Mouse (Mus musculus) E14TG2a.4 (cell line): ENCODE results near the gene Akap12.
A peak's percentile ranks its signal among the peaks of the same experiment; 100 is the strongest.

Source experiments
- H3K27me3 ChIP-seq: 2 replicates; pipeline ENCODE4 v1.6.1; 2014; ENCODE audit warnings: low read length, control low read depth; ENCODE audit not compliant: insufficient read depth
- H3K36me3 ChIP-seq: 2 replicates; pipeline ENCODE4 v1.6.1; 2014; ENCODE audit warnings: low read length, control low read depth; ENCODE audit not compliant: insufficient read depth
- H3K4me1 ChIP-seq: replicated peaks from 2 replicates; pipeline ENCODE4 v1.6.1; 2014; ENCODE audit warnings: low read depth, low read length, control low read depth
- H3K4me3 ChIP-seq: replicated peaks from 2 replicates; pipeline ENCODE4 v1.5.1; 2014; ENCODE audit warnings: mild to moderate bottlenecking, low read length
- H3K9me3 ChIP-seq: 2 replicates; pipeline ENCODE4 v1.6.1; 2014; ENCODE audit warnings: low read length, control low read depth
- CTCF ChIP-seq: conservative IDR thresholded peaks from 2 replicates; pipeline ENCODE4 v1.5.1; 2014; ENCODE audit warnings: low read length
- NANOG ChIP-seq: IDR thresholded peaks from 2 replicates; pipeline ENCODE4 v1.6.1; 2014; ENCODE audit warnings: borderline replicate concordance, low read length, mixed read lengths
- POU5F1 ChIP-seq: IDR thresholded peaks from 2 replicates; pipeline ENCODE4 v1.6.1; 2014; ENCODE audit warnings: low read length, borderline replicate concordance

Gene Akap12

DNA sequence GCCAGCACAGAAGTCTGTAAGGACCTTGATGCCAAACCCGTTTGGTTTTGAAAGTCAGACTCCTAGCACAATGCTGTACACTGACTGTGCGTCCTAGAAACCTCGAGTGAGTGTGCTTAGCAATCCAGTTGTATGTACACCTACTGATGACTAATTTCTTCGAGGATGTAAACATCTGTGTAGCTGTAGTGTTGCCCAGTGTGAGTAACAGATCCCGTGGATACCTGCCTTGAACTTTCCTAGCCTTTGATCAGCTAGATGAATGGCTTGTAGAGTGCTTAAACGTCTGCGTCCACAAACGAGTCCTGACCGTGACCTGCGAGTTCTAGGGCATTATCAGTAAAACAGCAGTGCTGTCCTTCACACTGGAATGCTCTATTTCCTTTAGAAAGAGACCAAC, 122.9 kb downstream of the Akap12 start:
- no peak for TF ChIP-seq POU5F1
- TF ChIP-seq CTCF = no peak
- no peak for TF ChIP-seq NANOG
- no peaks in the 10 kb centered on the region for H3K9me3 ChIP-seq
- H3K4me1 ChIP-seq = peaks cover 67% of the 10 kb centered on the region
- no peaks in the 10 kb centered on the region for H3K27me3 ChIP-seq
- peak overlapping the region; percentile 90 for H3K4me3 ChIP-seq
- peaks cover 58% of the 10 kb centered on the region for H3K36me3 ChIP-seq

- H3K36me3 ChIP-seq = peaks cover 64% of the 10 kb centered on the region
- H3K9me3 ChIP-seq = no peaks in the 10 kb centered on the region
- H3K27me3 ChIP-seq = no peaks in the 10 kb centered on the region
- peak overlapping the region; percentile 90 for H3K4me3 ChIP-seq
- peaks cover 68% of the 10 kb centered on the region for H3K4me1 ChIP-seq
- TF ChIP-seq CTCF (no peak), NANOG (no peak), POU5F1 (no peak)
Measured at GRCm38 (mm10) chr10:4389461-4390112, 123.4 kb downstream of the Akap12 start.

DNA sequence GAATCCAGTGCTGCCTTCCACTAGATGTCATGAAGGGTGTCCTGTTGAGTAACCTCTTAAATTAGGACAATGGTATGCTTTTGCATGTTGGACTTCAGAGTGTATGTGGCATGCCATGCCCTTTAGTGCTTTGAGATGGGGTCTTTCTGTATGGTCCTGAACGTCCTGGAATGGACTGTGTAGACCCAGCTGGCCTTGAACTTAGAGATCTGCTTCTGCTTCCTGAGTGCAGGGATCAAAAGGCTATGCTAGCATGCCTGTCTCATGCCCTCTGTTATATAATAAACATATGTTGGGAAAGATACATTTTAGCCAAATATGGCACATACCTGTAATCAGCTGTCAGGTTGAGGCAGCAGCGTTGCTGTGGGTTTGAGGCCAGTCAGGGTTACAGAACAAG, 124.4 kb downstream of the Akap12 start:
- no peak for TF ChIP-seq POU5F1
- TF ChIP-seq NANOG = no peak
- no peak for TF ChIP-seq CTCF
- H3K9me3 ChIP-seq = no peaks in the 10 kb centered on the region
- H3K4me3 ChIP-seq = peak overlapping the region; percentile 18; the same call in 1 of the 2 replicates

GRCm38 (mm10) chr10:4391076-4391475, 124.9 kb downstream of the Akap12 start:
- TF ChIP-seq CTCF (no peak), POU5F1 (no peak), NANOG (no peak)

More for the DNA sequence above, 124.4 kb downstream of the Akap12 start:
- Histone ChIP-seq H3K36me3 (peaks cover 73% of the 10 kb centered on the region), H3K27me3 (no peaks in the 10 kb centered on the region), H3K4me1 (peaks cover 74% of the 10 kb centered on the region)

GRCm38 (mm10) chr10:4391851-4392250, 125.7 kb downstream of the Akap12 start:
- no peaks in the 10 kb centered on the region for H3K27me3 ChIP-seq
- H3K9me3 ChIP-seq = no peaks in the 10 kb centered on the region
- peak overlapping the region; percentile 8; the same call in 1 of the 2 replicates for H3K4me3 ChIP-seq
- TF ChIP-seq CTCF (peak; percentile 56), NANOG (no peak)
- peaks cover 80% of the 10 kb centered on the region for H3K36me3 ChIP-seq
- H3K4me1 ChIP-seq = peaks cover 75% of the 10 kb centered on the region

More at GRCm38 (mm10) chr10:4391076-4391475, 124.9 kb downstream of the Akap12 start:
- peaks cover 78% of the 10 kb centered on the region for H3K36me3 ChIP-seq
- H3K4me1 ChIP-seq = peaks cover 75% of the 10 kb centered on the region
- H3K9me3 ChIP-seq = no peaks in the 10 kb centered on the region
- H3K4me3 ChIP-seq = peak overlapping the region; percentile 8; the same call in 1 of the 2 replicates
- H3K27me3 ChIP-seq = no peaks in the 10 kb centered on the region

DNA sequence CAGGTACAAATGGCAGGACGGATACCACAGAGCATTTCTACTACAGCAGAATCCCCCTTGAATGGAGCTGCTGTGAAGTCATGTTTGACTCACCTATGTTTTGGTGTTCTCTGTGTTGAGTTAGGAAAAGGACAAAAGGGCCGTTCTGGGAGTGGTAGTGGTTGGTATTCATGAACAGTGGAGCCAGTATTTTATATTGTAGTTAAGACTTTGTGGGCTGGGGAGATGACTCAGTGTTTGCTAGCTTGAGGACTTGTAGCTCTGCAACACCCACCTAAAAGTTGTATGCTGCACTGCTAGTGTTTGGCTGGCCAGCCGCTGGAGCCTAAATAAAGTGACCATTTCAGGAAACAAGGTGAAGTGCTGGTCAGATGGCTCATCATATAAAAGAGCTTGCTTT, 129.1 kb downstream of the Akap12 start:
- no peak overlapping the region for H3K4me3 ChIP-seq
- no peaks in the 10 kb centered on the region for H3K27me3 ChIP-seq

GRCm38 (mm10) chr10:4398058-4398457, 131.9 kb downstream of the Akap12 start:
- H3K27me3 ChIP-seq = no peaks in the 10 kb centered on the region
- TF ChIP-seq NANOG (no peak), CTCF (no peak), POU5F1 (no peak)
- peaks cover 31% of the 10 kb centered on the region for H3K4me1 ChIP-seq
- H3K36me3 ChIP-seq = peaks cover 55% of the 10 kb centered on the region
- H3K9me3 ChIP-seq = no peaks in the 10 kb centered on the region
- H3K4me3 ChIP-seq = no peak overlapping the region

More for the DNA sequence above, 129.1 kb downstream of the Akap12 start:
- H3K36me3 ChIP-seq = peaks cover 74% of the 10 kb centered on the region
- TF ChIP-seq POU5F1 (no peak), CTCF (no peak), NANOG (no peak)
- H3K9me3 ChIP-seq = no peaks in the 10 kb centered on the region
- H3K4me1 ChIP-seq = peaks cover 58% of the 10 kb centered on the region

- H3K36me3 ChIP-seq = peaks cover 73% of the 10 kb centered on the region
- H3K4me1 ChIP-seq = peaks cover 11% of the 10 kb centered on the region
- TF ChIP-seq POU5F1 (no peak), CTCF (peak; percentile 60)
- no peaks in the 10 kb centered on the region for H3K27me3 ChIP-seq
- H3K9me3 ChIP-seq = no peaks in the 10 kb centered on the region
- H3K4me3 ChIP-seq = no peak overlapping the region
Measured at GRCm38 (mm10) chr10:4404895-4405491, 138.8 kb downstream of the Akap12 start.

DNA sequence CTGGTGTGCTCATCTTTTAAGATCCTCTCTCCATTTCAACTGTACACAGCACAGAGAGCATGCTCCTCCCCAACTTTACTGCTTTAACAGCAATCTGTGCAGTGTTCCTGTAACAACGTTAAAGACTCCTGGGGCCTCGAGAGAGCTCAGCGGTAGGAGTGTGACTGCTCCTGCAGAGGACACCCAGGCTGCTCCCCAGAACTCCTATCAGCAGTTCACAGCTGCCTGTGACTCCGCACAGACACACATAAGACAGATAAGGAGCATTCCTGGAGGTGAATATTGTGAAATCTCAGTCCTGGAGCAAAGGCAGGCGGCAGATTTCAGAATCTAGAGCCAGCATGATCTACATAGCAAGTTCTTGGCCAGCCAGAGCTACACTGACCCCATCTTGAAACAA, 139.3 kb downstream of the Akap12 start:
- Histone ChIP-seq H3K36me3 (peaks cover 77% of the 10 kb centered on the region), H3K4me3 (no peak overlapping the region), H3K27me3 (no peaks in the 10 kb centered on the region), H3K4me1 (peaks cover 11% of the 10 kb centered on the region), H3K9me3 (no peaks in the 10 kb centered on the region)
- TF ChIP-seq CTCF = no peak
- no peak for TF ChIP-seq NANOG
